Mouse (Mus musculus): ENCODE results near the gene Tbc1d10a. TPM values are rescaled to one million over a fixed set of nuclear protein-coding genes. Genes with fewer than 3 reads are reported as not detected.

Gene Tbc1d10a
- polyA plus RNA-seq, 1 experiment from 2014 or later, result 10.7 TPM

DNA sequence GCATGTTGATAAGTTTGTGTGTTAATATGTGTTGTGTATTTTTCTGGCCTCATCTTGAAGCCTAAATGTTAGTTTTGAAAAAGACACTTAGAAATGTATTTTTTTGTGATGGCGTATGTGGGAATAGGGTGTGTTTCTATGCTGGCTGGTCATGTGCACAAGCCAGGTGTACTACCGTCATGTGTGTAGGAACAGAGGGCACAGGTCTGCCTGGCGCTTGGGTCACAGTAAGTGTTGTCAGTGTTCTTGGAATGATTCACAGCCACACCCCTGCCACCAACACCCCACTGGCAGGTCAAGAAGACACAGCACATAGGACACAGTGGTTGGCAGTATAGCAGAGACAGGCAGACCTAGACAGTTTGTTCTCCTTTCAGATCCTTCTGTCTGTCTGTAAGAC is 62.6 kb downstream of the Tbc1d10a start:
- Histone ChIP-seq H3K4me2 (no peak overlapping the region), H3K4me1 (peaks cover 27% of the 10 kb centered on the region), H3K27ac (no peak overlapping the region), H3K4me3 (no peak overlapping the region), H3K9ac (no peak overlapping the region), H3K36me3 (no peaks in the 10 kb centered on the region), H3K27me3 (replicated peaks) (no peaks in the 10 kb centered on the region), H3K9me3 (replicated peaks) (no peaks in the 10 kb centered on the region)
- WGBS (ENCODE audit: insufficient replicate concordance), result 87% methylated on average over 3 of the region's 3 CpGs
- ATAC-seq, result no peak

DNA sequence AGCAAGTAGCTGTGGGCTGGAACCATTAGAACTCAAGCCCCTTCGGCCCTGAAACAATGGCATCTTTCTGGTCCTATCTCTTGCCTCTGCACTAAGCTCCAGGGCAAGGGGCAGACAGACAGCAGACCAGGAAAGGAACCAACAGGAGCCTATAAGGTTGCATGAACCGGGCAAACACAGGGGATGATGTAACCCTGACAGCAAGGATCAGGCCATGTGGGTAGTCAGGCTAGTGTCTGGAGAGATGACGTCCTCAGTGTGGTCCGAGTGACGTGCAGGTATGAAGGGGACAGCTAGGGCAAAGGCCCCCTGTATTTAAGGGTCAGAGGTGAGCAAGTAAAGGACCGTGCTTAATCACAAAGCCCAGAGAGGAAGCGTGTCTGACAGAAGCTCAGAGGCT is 63.7 kb downstream of the Tbc1d10a start:
- peak; percentile 48 for ATAC-seq
- H3K27me3 ChIP-seq (replicated peaks), result no peaks in the 10 kb centered on the region

DNA sequence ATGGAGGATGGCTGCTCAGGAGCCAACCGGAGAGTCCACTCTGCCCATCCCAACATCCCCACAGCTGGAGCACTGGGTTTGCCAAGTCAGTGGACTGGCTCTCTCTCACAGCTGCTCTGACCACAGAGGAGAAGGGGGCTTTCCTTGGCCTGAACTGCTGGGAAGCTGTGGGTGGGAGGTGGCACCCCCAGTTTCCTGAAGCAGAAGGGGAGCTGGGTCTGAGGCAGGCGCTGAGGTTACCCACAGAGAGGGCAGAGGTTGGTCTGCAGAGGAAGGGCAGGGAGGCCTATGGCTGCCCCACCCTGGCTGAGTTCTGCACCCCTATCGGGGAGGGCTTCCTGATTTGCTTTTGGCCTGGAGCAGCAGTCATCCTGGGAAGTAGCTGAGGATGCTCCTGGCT is 64.8 kb downstream of the Tbc1d10a start:
- no peaks in the 10 kb centered on the region for H3K9me3 ChIP-seq (replicated peaks)
- H3K4me1 ChIP-seq, result peaks cover 8% of the 10 kb centered on the region
- H3K4me2 ChIP-seq, result no peak overlapping the region
- no peaks in the 10 kb centered on the region for H3K36me3 ChIP-seq
- H3K9ac ChIP-seq, result no peak overlapping the region
- H3K27me3 ChIP-seq (replicated peaks), result no peaks in the 10 kb centered on the region
- ATAC-seq, result no peak
- no peak overlapping the region for H3K27ac ChIP-seq
- WGBS (ENCODE audit: insufficient replicate concordance), result 54% methylated on average over 3 of the region's 3 CpGs
- H3K4me3 ChIP-seq, result no peak overlapping the region

More for the DNA sequence above, 63.7 kb downstream of the Tbc1d10a start:
- Histone ChIP-seq H3K27ac (no peak overlapping the region), H3K4me1 (peaks cover 19% of the 10 kb centered on the region), H3K9ac (no peak overlapping the region), H3K4me3 (no peak overlapping the region), H3K36me3 (no peaks in the 10 kb centered on the region), H3K4me2 (no peak overlapping the region), H3K9me3 (replicated peaks) (no peaks in the 10 kb centered on the region)
- 65% methylated on average over 7 of the region's 7 CpGs for WGBS (ENCODE audit: insufficient replicate concordance)

DNA sequence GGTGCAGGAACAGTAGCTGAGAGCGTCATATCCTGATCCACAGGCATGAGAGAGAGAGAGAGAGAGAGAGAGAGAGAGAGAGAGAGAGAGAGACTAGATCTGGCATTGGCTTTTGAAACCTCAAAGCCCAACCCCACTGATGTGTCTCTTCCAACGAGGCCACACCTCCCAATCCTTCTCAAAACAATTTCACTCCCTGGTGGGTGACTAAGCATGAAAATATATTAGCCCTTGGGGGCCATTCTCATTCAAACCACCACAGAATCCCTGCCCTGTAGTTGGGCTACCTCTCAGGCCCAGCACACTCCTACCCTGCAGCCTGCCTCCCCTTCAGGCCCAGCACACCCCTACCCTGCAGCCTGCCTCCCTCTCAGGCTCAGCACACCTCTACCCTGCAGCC is 66.3 kb downstream of the Tbc1d10a start:
- no peak for ATAC-seq
- H3K36me3 ChIP-seq, result no peaks in the 10 kb centered on the region
- peaks cover 12% of the 10 kb centered on the region; the same call in 1 of the 2 replicates for H3K4me1 ChIP-seq

DNA sequence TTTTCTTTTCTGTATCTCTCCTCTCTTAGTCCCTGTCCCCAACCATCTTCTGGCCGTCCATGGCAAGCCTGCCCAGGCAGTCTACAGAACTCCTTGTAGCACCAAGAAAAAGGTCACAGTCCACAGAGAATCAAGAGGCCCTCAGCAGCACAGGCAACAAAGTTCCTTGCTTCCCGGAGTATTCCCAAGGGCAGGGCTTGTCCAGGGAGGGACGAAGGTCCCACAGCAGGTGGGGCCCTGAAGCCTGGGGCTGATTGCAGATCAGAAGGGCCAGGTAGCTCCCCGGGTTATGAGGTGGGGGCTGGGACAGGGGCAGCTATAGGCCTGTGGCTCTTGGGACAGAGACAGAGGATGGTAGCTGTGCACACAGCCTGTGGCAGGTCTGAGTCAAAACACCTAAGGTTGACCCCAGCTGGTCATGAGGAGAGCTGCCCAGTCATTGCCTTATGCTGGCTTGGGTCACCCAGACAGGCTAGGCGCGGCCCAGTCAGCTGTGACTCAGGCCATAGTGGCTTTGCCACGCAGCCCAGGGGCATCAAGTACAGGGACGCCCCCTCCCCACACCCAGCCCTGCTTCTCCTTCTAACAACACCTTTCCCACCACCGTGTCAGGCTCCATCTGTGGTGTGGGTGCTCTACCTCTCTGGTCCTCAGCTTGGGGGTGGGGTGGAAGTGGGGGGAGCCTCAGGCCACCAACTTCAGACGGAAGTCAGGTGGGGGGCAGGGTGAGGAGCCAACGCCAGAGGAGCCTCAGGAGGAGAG is 70.4 kb downstream of the Tbc1d10a start, which contains the start of gene Lif:
Lif (plus strand) TSS at position 712 of the 762 bp plus-strand sequence.
- Histone ChIP-seq H3K4me2 (no peak within 1 kb of the TSS), H3K4me1 (peaks cover 35% of the 10 kb centered on the region), H3K27ac (no peak within 1 kb of the TSS), H3K4me3 (no peak within 1 kb of the TSS), H3K27me3 (replicated peaks) (peaks cover 14% of the 10 kb centered on the region; the same call in 1 of the 2 replicates), H3K9ac (no peak within 1 kb of the TSS), H3K36me3 (no peaks in the 10 kb centered on the region), H3K9me3 (replicated peaks) (no peaks in the 10 kb centered on the region)
- no peak for ATAC-seq
- 44% methylated on average over 11 of the region's 11 CpGs for WGBS (ENCODE audit: insufficient replicate concordance)

More for the DNA sequence above, 66.3 kb downstream of the Tbc1d10a start:
- Histone ChIP-seq H3K4me2 (no peak overlapping the region), H3K4me3 (no peak overlapping the region), H3K27me3 (replicated peaks) (peaks cover 7% of the 10 kb centered on the region; the same call in 1 of the 2 replicates), H3K27ac (no peak overlapping the region), H3K9ac (no peak overlapping the region), H3K9me3 (replicated peaks) (no peaks in the 10 kb centered on the region)
- 71% methylated on average over 2 of the region's 2 CpGs for WGBS (ENCODE audit: insufficient replicate concordance)

DNA sequence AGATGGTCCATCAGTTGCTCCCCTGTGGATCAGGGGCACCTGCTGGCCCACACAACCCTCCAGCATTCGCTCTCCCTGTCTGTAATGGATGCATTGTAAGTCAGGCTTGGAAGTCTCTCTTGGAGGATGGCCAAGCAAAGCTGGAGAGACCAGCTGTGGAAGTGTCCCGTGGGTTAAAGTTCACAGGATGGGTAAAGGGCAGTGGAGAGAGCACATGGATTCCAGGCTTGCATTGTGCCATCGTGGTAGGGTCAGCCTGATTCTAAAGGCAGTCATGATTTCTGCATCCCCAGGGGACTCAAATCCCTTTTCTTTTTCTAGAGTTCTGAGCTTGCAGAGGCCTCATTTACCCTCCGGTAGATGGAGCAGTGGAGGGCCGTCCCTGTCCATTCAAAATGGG is 71.2 kb downstream of the Tbc1d10a start:
- WGBS (ENCODE audit: insufficient replicate concordance), result 71% methylated on average over 5 of the region's 5 CpGs
- no peak overlapping the region for H3K9ac ChIP-seq
- no peak overlapping the region for H3K27ac ChIP-seq
- no peaks in the 10 kb centered on the region for H3K9me3 ChIP-seq (replicated peaks)
- peaks cover 22% of the 10 kb centered on the region for H3K27me3 ChIP-seq (replicated peaks)
- no peak overlapping the region for H3K4me3 ChIP-seq
- no peak overlapping the region for H3K4me2 ChIP-seq
- peaks cover 38% of the 10 kb centered on the region for H3K4me1 ChIP-seq
- no peaks in the 10 kb centered on the region for H3K36me3 ChIP-seq
- no peak for ATAC-seq

DNA sequence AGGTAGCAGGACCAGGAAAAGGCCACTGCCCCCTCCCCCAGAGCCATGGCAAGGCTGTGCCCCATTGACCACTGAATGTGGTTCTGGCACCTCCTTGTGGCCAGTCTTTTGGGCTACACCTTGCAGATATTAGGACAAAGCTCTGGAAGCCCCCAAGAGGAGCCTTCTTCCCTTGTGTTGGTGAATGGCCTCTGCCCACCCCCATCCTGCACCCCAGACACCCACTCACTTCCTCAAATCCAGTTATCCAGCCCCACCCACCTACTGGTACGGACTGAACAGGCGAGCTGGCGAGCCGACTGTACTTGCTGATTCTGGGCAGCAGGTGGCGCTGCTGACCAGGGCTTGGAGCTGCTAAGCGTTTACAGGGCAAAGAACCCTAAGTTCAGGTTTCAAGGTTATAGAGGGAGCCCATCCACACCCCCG is 72.1 kb downstream of the Tbc1d10a start:
- Histone ChIP-seq H3K4me1 (peaks cover 44% of the 10 kb centered on the region), H3K4me2 (peak overlapping the region; percentile 51), H3K4me3 (no peak overlapping the region), H3K9me3 (replicated peaks) (no peaks in the 10 kb centered on the region), H3K36me3 (no peaks in the 10 kb centered on the region), H3K27me3 (replicated peaks) (peaks cover 31% of the 10 kb centered on the region), H3K9ac (no peak overlapping the region), H3K27ac (no peak overlapping the region)
- WGBS (ENCODE audit: insufficient replicate concordance), result 0% methylated on average over 7 of the region's 7 CpGs
- ATAC-seq, result peak; percentile 66

DNA sequence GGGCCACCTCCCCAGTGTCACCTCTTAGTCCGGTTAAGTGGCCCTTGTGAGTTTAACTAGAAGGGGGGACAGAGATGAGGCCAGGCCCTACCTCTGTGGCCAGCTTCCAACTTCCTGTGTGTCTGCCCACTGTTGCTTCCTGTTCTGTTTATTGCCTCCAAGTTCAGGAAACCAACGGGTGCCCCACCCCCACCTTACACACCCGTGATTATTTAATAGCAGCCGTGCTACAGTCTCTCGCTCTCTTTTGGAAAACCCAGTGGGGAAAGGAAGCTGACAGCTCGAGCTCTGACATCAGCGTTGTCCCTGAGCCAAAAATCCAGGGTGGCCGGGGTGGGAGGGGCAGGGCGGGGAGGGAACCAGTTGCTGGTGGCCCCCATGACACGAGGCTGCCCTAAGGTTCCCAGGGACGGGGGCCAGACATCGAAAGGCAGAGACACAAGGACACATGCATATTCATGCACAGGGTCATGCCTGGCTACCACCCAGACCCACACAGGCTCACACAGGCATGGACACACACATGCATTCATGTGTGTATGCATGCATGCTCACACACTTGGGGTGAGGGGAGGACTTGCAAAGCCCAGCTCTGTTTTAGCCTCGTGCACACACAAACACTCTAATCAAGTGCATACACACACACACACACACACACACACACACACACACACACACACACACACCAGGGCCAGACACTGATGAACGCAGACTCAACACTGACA is 74.0 kb downstream of the Tbc1d10a start:
- no peak overlapping the region for H3K27ac ChIP-seq
- ATAC-seq, result no peak
- H3K4me2 ChIP-seq, result peak overlapping the region; percentile 50
- H3K27me3 ChIP-seq (replicated peaks), result peaks cover 50% of the 10 kb centered on the region
- H3K4me3 ChIP-seq, result 0 out of 2 replicates have a peak overlapping the region, but pooled peaks have one; percentile 7
- WGBS (ENCODE audit: insufficient replicate concordance), result 14% methylated on average over 14 of the region's 14 CpGs
- no peaks in the 10 kb centered on the region for H3K36me3 ChIP-seq
- H3K9ac ChIP-seq, result no peak overlapping the region; the same call in none of the 2 replicates
- H3K4me1 ChIP-seq, result peaks cover 44% of the 10 kb centered on the region
- H3K9me3 ChIP-seq (replicated peaks), result no peaks in the 10 kb centered on the region

DNA sequence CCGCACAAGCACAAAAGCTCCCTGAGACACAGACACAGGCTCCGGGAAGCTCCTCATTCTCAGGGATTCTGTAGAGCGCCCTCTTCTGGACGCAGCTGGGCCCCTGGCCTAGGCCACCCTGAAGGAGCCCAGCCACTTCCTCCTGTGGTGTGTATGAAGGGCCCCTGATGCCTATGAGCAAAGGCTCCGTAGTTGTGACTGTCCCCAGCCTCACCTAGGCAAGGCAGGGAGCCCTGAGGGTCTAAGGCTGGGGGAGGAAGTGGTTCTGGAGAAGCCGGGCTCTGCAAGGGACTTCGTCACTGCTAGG is 74.6 kb downstream of the Tbc1d10a start:
- no peaks in the 10 kb centered on the region for H3K9me3 ChIP-seq (replicated peaks)
- 24% methylated on average over 7 of the region's 7 CpGs for WGBS (ENCODE audit: insufficient replicate concordance)
- H3K27ac ChIP-seq, result no peak overlapping the region
- peaks cover 56% of the 10 kb centered on the region for H3K27me3 ChIP-seq (replicated peaks)
- no peaks in the 10 kb centered on the region for H3K36me3 ChIP-seq
- ATAC-seq, result 0 out of 2 replicates have a peak, but pooled peaks have one; percentile 16
- H3K9ac ChIP-seq, result no peak overlapping the region
- no peak overlapping the region for H3K4me3 ChIP-seq
- H3K4me2 ChIP-seq, result peak overlapping the region; percentile 50
- H3K4me1 ChIP-seq, result peaks cover 44% of the 10 kb centered on the region

DNA sequence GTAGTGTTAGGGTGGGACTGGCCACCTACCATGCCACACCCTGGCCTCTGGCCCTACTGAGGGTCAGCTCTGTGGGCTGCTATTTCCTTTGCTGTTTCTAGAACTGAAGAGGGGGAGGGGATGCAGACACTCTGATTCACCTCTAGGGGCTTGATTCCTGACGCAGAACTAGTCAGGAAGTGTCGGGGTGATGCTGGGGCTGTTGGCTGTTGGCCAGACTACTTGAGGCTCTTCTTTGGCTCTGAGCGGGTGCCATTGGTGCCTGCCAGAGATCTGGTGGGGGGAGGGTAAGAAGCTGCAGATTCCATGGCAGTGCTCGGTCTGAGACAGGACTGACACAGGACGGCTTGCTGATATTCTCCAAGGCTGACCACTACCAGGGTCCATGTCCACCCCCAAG is 75.4 kb downstream of the Tbc1d10a start:
- H3K4me3 ChIP-seq, result no peak overlapping the region
- H3K27ac ChIP-seq, result no peak overlapping the region
- 41% methylated on average over 5 of the region's 5 CpGs for WGBS (ENCODE audit: insufficient replicate concordance)
- ATAC-seq, result no peak
- H3K4me1 ChIP-seq, result peaks cover 50% of the 10 kb centered on the region
- H3K4me2 ChIP-seq, result no peak overlapping the region
- no peaks in the 10 kb centered on the region for H3K36me3 ChIP-seq
- no peaks in the 10 kb centered on the region for H3K9me3 ChIP-seq (replicated peaks)
- no peak overlapping the region for H3K9ac ChIP-seq
- H3K27me3 ChIP-seq (replicated peaks), result peaks cover 64% of the 10 kb centered on the region

DNA sequence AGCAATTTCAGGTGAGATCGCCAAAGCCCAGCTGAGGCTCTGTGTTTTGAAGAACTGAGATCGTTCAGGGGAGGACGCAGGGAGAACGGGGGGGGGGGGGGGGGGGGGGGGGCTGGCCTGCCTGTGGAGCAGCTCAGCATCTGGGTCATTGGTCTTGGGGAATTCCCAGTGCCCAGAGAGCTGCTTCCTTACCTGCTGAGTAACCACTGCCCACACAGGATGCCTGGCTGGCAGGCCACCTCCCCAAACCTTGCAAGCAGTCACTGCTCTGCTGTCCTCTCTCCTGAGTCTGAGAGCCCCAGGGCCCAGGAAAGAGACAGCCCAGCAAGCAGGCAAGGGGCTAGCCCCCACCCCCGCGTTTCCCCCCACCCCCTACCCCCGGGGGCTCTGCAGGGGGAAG is 76.3 kb downstream of the Tbc1d10a start:
- Histone ChIP-seq H3K4me2 (no peak overlapping the region), H3K9me3 (replicated peaks) (no peaks in the 10 kb centered on the region), H3K27ac (no peak overlapping the region), H3K4me3 (no peak overlapping the region), H3K36me3 (no peaks in the 10 kb centered on the region), H3K9ac (no peak overlapping the region), H3K4me1 (peaks cover 46% of the 10 kb centered on the region), H3K27me3 (replicated peaks) (peaks cover 66% of the 10 kb centered on the region)
- ATAC-seq, result no peak
- WGBS (ENCODE audit: insufficient replicate concordance), result 21% methylated on average over 7 of the region's 7 CpGs

DNA sequence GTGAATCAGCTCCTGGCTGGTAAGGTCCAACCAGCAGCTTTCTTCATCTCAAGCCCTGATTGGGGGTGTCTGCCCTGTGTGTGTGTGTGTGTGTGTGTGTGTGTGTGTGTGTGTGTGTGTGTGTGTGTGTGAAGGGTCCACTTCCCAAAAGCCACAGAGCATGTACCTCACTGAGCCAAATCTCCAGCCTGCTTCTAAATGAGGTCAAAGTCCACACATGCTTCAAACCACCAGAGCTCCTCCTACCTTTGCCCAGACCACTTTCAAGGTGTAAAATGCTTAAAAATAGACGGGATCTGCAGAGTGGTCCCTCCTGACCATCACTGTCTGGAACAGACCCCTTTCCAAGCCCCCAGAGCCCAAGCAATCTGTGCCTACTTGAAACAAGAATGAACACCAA is 76.7 kb downstream of the Tbc1d10a start:
- H3K4me1 ChIP-seq, result peaks cover 42% of the 10 kb centered on the region

More for the DNA sequence above, 76.7 kb downstream of the Tbc1d10a start:
- Histone ChIP-seq H3K36me3 (no peaks in the 10 kb centered on the region), H3K9ac (no peak overlapping the region), H3K4me2 (no peak overlapping the region), H3K27ac (no peak overlapping the region), H3K4me3 (no peak overlapping the region), H3K27me3 (replicated peaks) (peaks cover 70% of the 10 kb centered on the region), H3K9me3 (replicated peaks) (no peaks in the 10 kb centered on the region)
- ATAC-seq, result no peak
- 24% methylated on average over 1 of the region's 1 CpGs for WGBS (ENCODE audit: insufficient replicate concordance)

All from liver, embryonic 12.5 days (tissue).